Mouse (Mus musculus): ENCODE results near the gene Gm47955.
"Not testable (repeated sequence)": the region's sequence is repeated elsewhere in the genome, so short reads cannot be mapped to it uniquely, and the experiment has no call there.

The Gm47955 gene

DNA sequence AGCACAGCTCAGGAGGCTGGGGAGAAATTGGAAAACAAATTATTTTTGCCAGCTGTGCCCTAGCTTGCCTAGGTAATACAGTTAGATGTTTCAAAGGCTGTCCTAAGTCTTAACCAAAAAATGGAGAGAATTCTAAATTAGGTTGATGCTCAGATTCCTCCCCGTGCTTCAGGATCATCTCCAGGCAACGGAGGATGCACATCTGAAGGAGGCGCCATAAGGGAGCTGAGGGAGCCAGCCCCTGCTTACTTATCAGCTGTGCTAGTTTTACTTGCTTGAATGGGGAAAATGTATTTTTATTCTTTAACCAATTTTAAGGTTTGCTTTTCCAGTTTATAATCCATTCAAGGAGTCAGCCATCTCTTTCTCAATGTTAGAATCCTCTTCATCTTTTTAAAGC is 33.9 kb downstream of the Gm47955 start:
- no peak for DNase-seq

- DNase-seq: not testable (repeated sequence)
Observed at GRCm38 (mm10) chr1:83000306-83000705, 40.2 kb downstream of the Gm47955 start, which contains the start of gene Gm47959. Gene Gm47959, plus strand, starts transcription at chr1:83000548.

DNA sequence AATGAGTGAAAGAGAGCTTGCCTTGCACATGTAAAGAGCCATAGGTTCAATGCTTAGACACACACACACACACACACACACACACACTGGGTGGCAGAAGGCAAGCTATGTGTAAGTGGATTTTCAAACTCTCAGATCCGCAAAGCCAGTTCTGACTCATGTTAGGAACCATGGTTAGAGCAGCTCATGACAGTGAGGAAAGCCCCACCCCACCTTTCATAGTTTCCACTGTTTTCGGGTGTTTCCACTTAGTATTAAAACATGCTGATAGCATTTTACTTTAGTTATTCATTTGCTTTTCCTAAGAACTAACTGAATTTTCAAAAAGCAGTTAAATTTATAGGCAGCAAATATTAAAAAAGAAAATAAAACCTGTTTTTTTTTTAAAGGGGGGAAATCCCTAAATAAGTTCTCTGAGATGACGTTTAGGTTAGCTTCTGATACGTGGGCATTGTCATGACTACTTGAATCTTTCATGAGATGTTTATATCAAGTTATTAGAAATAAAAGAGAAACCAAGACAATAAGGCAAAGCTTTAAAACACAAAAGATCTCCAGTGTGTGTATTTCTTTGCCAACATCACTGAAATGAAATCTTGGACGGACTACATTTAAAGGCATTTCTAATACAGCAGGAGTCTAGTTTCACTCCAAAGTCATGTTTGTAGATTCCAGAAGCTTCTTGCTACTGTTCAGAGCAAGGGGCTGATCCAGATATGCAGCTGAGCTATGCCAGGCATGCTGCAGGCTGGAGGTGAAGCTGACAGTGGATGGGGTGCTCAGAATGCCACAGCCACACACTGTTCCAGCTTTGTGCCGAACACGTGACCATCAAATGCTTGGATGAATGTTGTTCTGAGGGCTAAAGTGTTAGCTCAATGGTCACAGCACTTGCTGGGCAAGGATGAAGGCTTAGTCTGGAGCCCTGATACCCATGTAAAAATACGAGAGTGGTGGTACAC is 46.4 kb downstream of the Gm47955 start:
- no peak for DNase-seq

DNA sequence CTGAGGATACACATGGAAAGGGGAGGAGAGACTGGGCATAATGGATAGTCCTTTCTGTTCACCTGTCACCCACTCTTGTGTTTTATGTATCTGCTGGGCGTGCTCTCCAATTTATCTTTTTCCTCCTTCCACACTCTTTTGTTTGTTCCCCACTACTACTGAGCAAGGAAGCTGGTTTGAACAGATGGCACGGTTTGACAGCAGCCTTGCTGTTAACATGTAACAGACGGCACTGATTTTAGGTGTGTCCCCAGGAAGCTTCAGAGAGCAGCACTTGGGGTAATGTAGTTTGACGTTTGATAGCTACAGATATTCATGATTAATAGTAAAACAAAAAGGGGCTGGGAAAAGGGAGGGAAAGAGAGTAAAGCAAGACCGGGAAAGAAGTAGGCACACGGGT is 47.4 kb downstream of the Gm47955 start:
- DNase-seq: no peak
